Mouse (Mus musculus): ENCODE measurements around the gene Cd2ap. TPM values are rescaled to one million over a fixed set of nuclear protein-coding genes. Genes with fewer than 3 reads are reported as not detected.

Cd2ap gene
- total RNA-seq, 1 experiment from 2014 or later, result 62.9 TPM

DNA sequence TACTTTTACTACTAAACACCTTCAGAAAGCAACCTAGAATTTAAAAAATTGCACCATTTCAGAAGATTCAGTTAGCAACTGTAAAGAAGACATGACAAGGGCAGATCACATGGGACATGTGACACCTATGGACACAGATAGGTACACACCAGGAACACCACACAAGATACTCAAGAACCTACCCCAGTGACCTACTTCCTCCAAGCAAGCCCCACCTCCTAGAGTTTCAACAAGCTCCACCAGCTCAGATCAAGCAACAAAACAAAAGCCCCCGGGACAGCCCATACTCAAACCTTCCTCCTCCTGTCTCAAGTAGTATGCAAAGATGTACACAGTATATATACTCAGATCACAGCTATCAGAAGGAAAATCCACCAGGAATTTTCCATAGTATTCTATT is 16.1 kb downstream of the Cd2ap start:
- no peak for DNase-seq

DNA sequence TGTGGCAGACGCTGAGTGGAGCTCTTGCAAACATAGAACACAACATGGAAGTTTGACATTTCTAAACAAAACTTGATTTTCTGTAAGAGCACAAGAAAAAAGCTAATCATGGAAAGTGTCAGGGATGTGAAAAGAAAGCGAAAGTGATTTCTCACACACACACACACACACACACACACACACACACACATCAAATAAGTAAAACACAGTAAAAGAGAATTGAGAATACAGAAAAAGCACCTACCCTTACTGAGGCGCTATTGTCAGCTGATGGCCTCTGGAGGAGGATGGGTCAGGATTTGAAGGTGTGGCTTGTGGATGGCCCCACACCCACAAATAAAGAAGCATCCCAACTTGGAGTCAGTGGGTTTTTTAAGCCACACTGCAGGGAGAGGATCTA is 19.0 kb downstream of the Cd2ap start:
- no peak for DNase-seq

DNA sequence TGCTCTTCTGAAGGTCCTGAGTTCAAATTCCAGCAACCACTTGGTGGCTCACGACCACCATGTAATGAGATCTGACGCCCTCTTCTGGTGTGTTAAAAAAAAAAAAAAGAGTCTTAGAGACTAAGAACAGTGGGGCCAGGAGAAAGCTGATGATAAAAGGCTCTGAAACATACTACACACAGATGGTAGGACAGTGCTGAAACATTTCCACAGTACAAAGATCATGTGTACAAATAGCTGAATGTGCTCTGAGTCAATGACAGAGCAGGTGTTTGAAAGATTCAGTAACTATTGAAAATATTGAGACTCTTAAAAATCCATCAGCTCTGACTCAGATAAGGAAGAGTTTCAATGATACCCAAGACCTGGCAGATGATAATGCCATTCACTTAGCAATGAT is 29.4 kb downstream of the Cd2ap start:
- no peak for DNase-seq

DNA sequence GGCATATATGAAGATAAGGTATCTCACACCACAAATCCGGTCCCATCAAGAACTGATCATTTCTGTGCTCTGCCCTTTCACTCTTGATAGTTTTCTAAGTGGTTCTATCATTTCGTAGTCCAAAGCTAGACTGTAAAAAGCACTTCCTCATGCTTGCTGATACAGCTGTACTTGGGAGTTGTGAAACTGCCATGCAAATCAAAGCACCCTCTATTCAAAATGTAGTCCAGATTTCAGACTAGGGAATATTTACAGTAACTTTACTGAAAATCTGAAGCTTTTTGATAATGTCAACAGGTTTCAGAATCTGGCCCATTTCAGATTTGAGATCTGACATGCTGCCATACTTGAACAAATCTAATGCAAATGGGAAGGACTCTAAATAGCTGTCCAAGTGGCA is 39.3 kb downstream of the Cd2ap start:
- no peak for DNase-seq

DNA sequence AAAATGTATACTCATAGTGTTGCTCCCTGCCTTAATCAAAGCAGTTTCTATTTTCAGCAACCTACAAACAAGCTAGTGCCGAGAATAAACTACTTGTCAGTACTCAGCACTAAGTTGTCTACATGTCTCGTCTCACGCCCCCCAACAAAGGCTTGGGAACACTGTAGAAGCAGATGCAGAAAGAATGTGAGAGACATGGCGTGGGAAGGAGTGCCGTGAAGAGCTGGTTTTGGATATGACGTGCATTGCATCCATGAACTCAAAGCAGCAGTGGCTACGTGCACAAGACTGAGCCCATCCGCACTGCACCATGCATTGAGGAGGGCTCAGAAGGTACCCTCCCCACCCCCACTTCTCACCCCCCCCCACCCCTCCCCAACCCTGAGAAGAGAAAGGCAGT is 53.7 kb downstream of the Cd2ap start:
- no peak for DNase-seq

DNA sequence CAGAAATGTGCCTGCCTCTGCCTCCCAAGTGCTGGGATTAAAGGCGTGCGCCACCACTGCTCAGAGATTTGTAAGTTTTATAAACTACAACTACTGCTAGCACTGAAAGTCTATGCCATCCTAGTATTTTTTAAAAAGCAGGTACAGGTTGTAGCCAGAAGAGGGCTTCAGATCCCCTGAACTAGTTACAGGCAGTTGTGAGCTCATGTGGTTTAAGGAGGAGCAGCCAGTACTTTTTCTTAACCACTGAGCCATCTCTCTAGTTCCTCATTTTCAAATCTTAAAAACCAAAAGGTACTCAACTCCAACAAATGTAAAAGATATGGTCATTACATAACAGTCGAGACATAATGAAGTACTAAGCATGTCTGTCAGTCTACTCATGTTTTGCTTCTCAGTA is 61.1 kb downstream of the Cd2ap start:
- no peak for DNase-seq

DNA sequence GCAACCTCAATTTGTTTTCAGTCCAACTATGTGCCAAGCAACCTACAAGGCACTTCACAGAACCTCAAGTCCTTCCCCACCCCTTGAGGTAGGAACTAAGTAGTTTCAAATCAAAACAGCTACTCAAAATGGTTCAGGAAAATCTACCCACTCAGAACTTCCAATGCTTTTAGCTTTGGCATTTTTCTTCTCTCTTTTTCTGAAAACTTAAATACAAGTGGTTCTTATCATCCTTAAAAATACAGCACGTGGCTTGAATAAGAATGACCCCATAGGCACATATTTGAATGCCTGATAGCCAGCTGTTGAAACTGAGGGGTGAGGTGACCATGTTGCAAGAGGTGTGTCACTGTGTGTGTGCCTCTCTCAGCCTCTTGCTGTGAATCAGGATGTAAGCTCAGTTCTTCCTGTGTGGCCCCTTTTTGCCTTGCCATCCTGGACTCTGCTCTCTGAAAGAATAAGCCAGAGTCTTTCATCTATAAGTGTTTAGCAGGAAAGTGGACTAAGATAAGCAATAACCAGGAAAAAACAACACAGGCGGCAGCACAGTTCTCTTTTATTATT is 84.0 kb downstream of the Cd2ap start:
- DNase-seq, result no peak

DNA sequence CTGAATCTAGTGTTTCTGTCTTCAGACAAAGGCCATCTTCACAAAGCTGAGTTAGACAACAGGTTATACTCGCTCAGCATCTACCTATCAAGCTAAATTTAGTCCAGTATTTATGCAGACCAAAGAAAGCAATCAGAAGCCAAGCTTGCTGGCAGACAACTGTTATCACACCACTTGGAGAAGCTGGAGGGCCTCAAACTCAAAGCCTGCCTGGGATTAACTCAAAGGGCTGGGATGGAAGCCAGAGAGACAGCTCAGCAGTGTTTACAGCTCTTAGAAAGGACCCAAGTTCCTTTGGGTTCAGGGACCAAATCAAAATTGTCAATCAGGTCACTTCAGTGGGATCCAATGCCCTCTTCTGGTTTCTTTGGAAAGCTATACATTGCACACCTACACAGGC is 85.7 kb downstream of the Cd2ap start:
- DNase-seq, result no peak

DNA sequence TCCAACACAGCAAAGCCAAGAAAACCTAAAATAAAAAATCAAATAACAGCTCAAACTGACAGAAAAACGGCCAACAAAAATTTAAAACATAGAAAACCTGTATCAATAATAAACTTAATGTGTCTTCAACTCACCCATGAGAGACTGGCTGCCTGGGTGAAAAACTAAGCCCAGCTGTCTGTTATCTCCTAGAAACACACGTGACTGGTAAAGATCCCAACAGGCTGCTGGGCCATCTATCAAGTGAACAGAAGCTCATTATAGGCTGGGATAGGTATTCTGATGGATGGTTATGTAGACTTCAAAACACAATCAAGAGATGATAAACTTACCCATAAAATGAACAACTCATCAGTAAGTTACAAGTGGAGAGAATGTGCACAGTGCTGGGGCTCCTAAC is 86.7 kb downstream of the Cd2ap start:
- no peak for DNase-seq

DNA sequence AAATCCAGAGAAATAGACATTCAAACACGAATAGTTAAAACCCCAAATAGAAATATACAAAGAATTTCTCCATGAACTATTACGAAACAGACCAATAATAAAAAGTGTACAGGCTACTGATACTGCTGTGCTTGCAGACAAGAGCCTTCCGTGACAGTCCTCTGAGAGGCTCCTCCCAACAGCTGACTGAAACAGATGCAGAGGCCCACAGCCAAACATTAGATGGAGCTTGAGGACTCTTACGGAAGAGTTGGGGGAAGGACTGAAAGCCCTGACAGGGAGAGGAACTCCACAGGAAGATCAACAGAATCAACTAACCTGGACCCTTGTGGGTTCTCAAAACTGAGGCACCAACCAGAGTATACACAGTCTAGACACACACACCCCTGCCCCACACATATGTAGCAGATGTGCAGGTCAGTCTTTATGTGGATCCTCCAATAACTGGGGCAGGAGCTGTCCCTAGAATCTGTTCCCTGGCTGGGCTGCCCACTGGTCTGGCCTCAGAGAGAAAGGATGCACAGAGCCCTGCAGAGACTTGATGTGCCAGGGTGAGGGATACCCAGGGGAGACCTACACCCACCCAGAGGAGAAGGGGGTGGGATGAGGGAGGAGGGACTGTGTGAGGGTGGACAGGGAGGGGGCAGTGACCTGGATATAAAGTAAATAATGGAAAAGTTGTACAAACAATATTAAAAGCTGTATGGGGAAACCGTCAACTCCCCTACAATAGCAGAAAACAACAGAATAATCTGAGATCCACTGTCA is 87.6 kb downstream of the Cd2ap start:
- no peak for DNase-seq

DNA sequence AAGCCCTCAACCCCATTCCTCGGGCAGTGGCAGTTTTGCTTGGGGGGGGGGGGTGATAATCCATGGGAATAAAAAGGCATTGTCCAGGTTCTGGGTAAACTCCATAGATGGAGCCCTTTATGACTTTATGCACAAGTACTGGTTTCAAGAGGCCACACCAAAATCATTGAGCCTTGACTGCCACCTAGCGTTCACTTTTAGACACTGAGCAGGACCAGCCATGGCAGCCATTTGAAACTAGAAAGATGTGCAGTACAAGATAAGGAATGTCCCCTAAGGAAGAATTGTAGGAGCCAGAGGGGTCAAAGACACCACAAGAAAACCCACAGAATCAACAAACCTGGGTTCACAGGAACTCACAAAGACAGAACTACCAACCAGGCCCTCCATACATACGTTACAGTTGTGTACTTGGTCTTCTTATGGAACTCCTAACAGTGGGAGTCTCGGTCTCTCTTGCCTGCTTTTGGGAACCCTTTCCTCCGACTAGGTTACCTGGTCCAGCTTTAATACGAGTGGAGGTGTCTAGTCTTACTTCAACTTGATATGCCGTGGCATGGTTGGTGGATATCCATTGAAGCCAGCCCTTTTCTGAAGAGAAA is 94.2 kb downstream of the Cd2ap start:
- peak; percentile 75 for DNase-seq

DNA sequence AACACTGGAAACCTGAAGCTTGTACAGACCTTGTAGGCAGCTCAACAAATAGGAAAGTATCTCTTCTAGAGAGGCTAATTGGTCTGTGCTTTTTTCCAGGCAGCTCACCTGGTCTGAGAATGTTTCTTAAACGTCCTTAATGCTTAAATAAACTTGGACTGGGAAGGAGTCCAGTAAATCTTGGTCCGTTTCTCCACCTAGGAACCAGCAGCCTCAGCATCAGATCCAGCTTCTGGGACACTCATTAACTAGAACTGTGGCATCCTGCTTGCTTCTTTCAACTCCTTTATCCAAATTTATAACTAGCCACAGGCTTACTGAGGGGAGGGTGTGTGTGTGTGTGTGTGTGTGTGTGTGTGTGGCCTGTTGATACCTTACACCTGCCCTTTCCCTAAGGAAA is 122.7 kb downstream of the Cd2ap start:
- no peak for DNase-seq

DNA sequence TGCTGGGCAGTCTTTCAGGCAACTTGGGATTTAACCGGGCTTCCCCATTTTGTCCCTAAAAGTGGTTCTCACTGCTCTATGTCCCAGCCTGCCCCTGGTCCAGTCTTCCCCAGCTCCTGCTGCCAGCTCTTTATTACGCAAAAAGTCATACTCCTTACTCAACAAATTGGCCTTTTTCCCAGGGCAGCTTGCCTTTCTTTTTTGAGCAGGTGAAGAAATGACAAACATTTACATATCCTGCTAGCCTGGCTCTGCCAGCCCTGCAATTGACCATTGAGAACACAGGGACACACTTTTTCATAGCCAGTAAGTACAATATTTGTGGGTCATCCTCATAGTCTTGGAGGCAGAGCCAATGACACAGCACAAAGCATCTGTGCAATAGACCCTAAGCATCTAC is 124.3 kb downstream of the Cd2ap start:
- peak; percentile 64 for DNase-seq

DNA sequence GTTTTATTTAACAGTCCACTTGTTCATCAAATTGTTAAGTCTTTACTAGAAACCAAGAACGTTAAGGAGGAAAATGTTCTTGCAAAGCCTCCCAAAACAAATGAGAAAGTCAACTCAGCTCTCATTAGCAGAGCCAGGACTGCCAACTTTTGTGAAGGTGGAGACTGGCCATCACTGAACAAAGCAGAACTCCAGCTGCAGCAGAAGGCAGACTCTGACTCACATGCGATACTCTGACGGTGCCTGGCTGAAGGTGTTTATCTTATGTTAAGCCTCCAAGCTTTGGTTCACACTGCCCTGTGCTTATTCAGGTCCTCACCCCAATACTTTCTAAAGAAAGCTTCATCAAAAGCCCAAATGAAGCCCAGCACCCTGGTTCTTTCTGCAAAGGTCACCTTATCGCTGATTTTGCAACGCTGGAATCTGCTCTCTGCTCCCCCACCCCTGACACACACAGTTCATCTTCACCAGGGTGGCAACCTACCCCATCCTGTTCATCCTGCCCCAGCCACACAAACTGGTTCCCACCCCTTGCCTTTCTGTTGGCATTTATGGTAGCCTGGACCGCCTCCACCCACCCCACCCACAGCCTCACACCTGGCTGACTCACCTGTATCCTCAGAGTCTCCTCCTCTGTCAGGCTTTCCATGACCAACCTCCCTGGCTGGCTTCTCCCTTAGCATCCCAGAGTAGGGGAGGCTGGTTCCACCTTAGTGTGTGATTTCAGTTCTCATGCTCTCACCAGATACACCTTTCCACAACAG is 130.6 kb downstream of the Cd2ap start:
- DNase-seq, result no peak

Other genes starting within 250 kb of the Cd2ap start
- 0.11 and 0.38 TPM in 2 replicates for gene Adgrf4, start 184.4 kb downstream of the Cd2ap start, total RNA-seq (2021)
- 0.11 TPM in 1 of 2 replicates, not detected in the other for gene Adgrf2, start 134.5 kb downstream of the Cd2ap start, total RNA-seq (2021)
- 10.5 and 13.9 TPM in 2 replicates for gene Tnfrsf21, start 139.9 kb upstream of the Cd2ap start, total RNA-seq (2021)